Mouse (Mus musculus): ENCODE measurements around the gene 1700042G07Rik.
A peak's percentile ranks its signal among the peaks of the same experiment; 100 is the strongest.
"Not testable (repeated sequence)": the region's sequence is repeated elsewhere in the genome, so short reads cannot be mapped to it uniquely, and the experiment has no call there.

Gene 1700042G07Rik

GRCm38 (mm10) chr4:116208891-116209290 is 35.7 kb downstream of the 1700042G07Rik start:
- DNase-seq (ENCODE audit: low read depth, low spot score): no peak

GRCm38 (mm10) chr4:116215895-116216605 is 42.9 kb downstream of the 1700042G07Rik start:
- DNase-seq (ENCODE audit: low read depth, low spot score): no peak

- DNase-seq (ENCODE audit: low read depth, low spot score): no peak
These were observed 43.9 kb downstream of the 1700042G07Rik start for GRCm38 (mm10) chr4:116217046-116217445.

- DNase-seq (ENCODE audit: low read depth, low spot score): not testable (repeated sequence)
These were observed 44.5 kb downstream of the 1700042G07Rik start for GRCm38 (mm10) chr4:116217661-116218060.

- no peak for DNase-seq (ENCODE audit: low read depth, low spot score)
These were observed 45.9 kb downstream of the 1700042G07Rik start for GRCm38 (mm10) chr4:116219056-116219455.

GRCm38 (mm10) chr4:116220071-116220650 is 47.0 kb downstream of the 1700042G07Rik start:
- no peak for DNase-seq (ENCODE audit: low read depth, low spot score)

- no peak for DNase-seq (ENCODE audit: low read depth, low spot score)
These were observed 47.6 kb downstream of the 1700042G07Rik start for GRCm38 (mm10) chr4:116220780-116221139.

GRCm38 (mm10) chr4:116221140-116221851 is 48.1 kb downstream of the 1700042G07Rik start, which contains the start of gene Pik3r3:
TSS of gene Pik3r3 (plus strand) at chr4:116221618.
- peak; percentile 97 for DNase-seq (ENCODE audit: low read depth, low spot score)

GRCm38 (mm10) chr4:116221996-116222842 is 49.0 kb downstream of the 1700042G07Rik start:
- no peak for DNase-seq (ENCODE audit: low read depth, low spot score)

- no peak for DNase-seq (ENCODE audit: low read depth, low spot score)
These were observed 49.6 kb downstream of the 1700042G07Rik start for GRCm38 (mm10) chr4:116222843-116223119.

Measured in retina, postnatal 7 days (tissue).